16 mouse cellular contexts compared by ENCODE assay signal in genomic region chr2:68981756-68982409, GRCm38 (mm10).
DNase-seq lines count a peak whose midpoint lies in the region; ATAC-seq and TF ChIP-seq lines count a peak whose summit lies in the region.
"Had no signal": no experiment of that assay in that cellular context is flagged by ENCODE, and none has a peak within 500 bp of the region (broad histone marks: within the 10 kb centered on the region; RNA-seq: fewer than 3 reads in every experiment).

No protein-coding gene starts in this region.

- H3K36me3 ChIP-seq in intestine, embryonic 14.5 days (ENCODE audit: control insufficient read depth, insufficient read depth, low read length), result no peaks in the 10 kb centered on the region
- H3K36me3 ChIP-seq in intestine, postnatal 0 days (ENCODE audit: control insufficient read depth, insufficient read depth), result no peaks in the 10 kb centered on the region
- no peaks in the 10 kb centered on the region for H3K36me3 ChIP-seq in embryonic facial prominence, embryonic 12.5 days
- no peaks in the 10 kb centered on the region for H3K36me3 ChIP-seq in hindbrain, postnatal 0 days (ENCODE audit: insufficient read depth, low read length)
- H3K36me3 ChIP-seq: neural tube, embryonic 12.5 days had no signal

- H3K27ac ChIP-seq in intestine, embryonic 14.5 days (ENCODE audit: low read depth), result peak overlapping the region; percentile 51
- no peak overlapping the region for H3K27ac ChIP-seq in intestine, postnatal 0 days (ENCODE audit: low read depth, low read length)
- H3K27ac ChIP-seq in embryonic facial prominence, embryonic 12.5 days, result peak overlapping the region; percentile 25; the same call in 1 of the 2 replicates
- H3K27ac ChIP-seq in hindbrain, postnatal 0 days, result no peak overlapping the region
- 0 out of 2 replicates have a peak overlapping the region, but pooled peaks have one; percentile 20 for H3K27ac ChIP-seq in olfactory bulb, adult 2 months (ENCODE audit: insufficient read depth, low read depth, low read length)
- H3K27ac ChIP-seq: neural tube, embryonic 12.5 days had no signal

- WGBS in intestine, embryonic 14.5 days, result 36% methylated on average over 11 of the region's 11 CpGs
- WGBS in intestine, postnatal 0 days, result 52% methylated on average over 11 of the region's 11 CpGs
- 66% methylated on average over 11 of the region's 11 CpGs for WGBS in embryonic facial prominence, embryonic 12.5 days
- WGBS in hindbrain, postnatal 0 days, result 39% methylated on average over 11 of the region's 11 CpGs
- WGBS in olfactory bulb, adult 2 months, result 55% methylated on average over 11 of the region's 11 CpGs

- H3K9ac ChIP-seq in intestine, embryonic 14.5 days (ENCODE audit: low read length), result no peak overlapping the region
- no peak overlapping the region for H3K9ac ChIP-seq in intestine, postnatal 0 days (ENCODE audit: low read depth, low read length)
- no peak overlapping the region for H3K9ac ChIP-seq in embryonic facial prominence, embryonic 12.5 days
- H3K9ac ChIP-seq in hindbrain, postnatal 0 days (replicated peaks; ENCODE audit: low read length), result no peak overlapping the region
- H3K9ac ChIP-seq: neural tube, embryonic 12.5 days had no signal

- H3K9me3 ChIP-seq in intestine, embryonic 14.5 days (ENCODE audit: control insufficient read depth, low read length), result no peaks in the 10 kb centered on the region
- H3K9me3 ChIP-seq in intestine, postnatal 0 days (ENCODE audit: control insufficient read depth), result no peaks in the 10 kb centered on the region
- no peaks in the 10 kb centered on the region for H3K9me3 ChIP-seq in embryonic facial prominence, embryonic 12.5 days
- no peaks in the 10 kb centered on the region for H3K9me3 ChIP-seq in hindbrain, postnatal 0 days (ENCODE audit: low read length)
- H3K9me3 ChIP-seq: neural tube, embryonic 12.5 days had no signal

- peaks cover 19% of the 10 kb centered on the region for H3K4me1 ChIP-seq in intestine, embryonic 14.5 days (replicated peaks; ENCODE audit: control insufficient read depth, insufficient read depth, low read length)
- no peaks in the 10 kb centered on the region for H3K4me1 ChIP-seq in intestine, postnatal 0 days (replicated peaks; ENCODE audit: control insufficient read depth, insufficient read depth, low read length)
- peaks cover 24% of the 10 kb centered on the region for H3K4me1 ChIP-seq in embryonic facial prominence, embryonic 12.5 days
- H3K4me1 ChIP-seq in hindbrain, postnatal 0 days (ENCODE audit: insufficient read depth, low read length), result 0 out of 2 replicates have a peak, but pooled peaks cover 3% of the 10 kb centered on the region
- H3K4me1 ChIP-seq in olfactory bulb, adult 2 months (ENCODE audit: control insufficient read depth, insufficient read depth, low read length), result peaks cover 17% of the 10 kb centered on the region

- TF ChIP-seq CTCF in intestine, postnatal 0 days (IDR thresholded peaks at IDR 0.05; ENCODE audit: low read depth), result no peak
- TF ChIP-seq CTCF in hindbrain, postnatal 0 days (IDR thresholded peaks at IDR 0.05; ENCODE audit: low read depth), result no peak
- TF ChIP-seq CTCF in olfactory bulb, adult 2 months (IDR thresholded peaks at IDR 0.05; ENCODE audit: insufficient read depth, low read depth, low read length), result no peak

- no peaks in the 10 kb centered on the region for H3K27me3 ChIP-seq in intestine, embryonic 14.5 days (replicated peaks; ENCODE audit: control insufficient read depth, insufficient read depth, low read length)
- H3K27me3 ChIP-seq in intestine, postnatal 0 days (replicated peaks; ENCODE audit: control insufficient read depth, insufficient read depth, low read length), result no peaks in the 10 kb centered on the region
- no peaks in the 10 kb centered on the region for H3K27me3 ChIP-seq in embryonic facial prominence, embryonic 12.5 days
- no peaks in the 10 kb centered on the region for H3K27me3 ChIP-seq in hindbrain, postnatal 0 days (ENCODE audit: insufficient read depth, low read length)
- H3K27me3 ChIP-seq: CH12.LX; neural tube, embryonic 12.5 days had no signal

- no peak for TF ChIP-seq POLR2A in olfactory bulb, adult 2 months (IDR thresholded peaks at IDR 0.05; ENCODE audit: insufficient read depth, low read depth, low read length)

- peak overlapping the region; percentile 22; the same call in 1 of the 2 replicates for H3K4me2 ChIP-seq in intestine, embryonic 14.5 days (ENCODE audit: low read length)
- no peak overlapping the region for H3K4me2 ChIP-seq in intestine, postnatal 0 days (replicated peaks; ENCODE audit: low read depth)
- no peak overlapping the region for H3K4me2 ChIP-seq in embryonic facial prominence, embryonic 12.5 days (replicated peaks)
- H3K4me2 ChIP-seq in hindbrain, postnatal 0 days (ENCODE audit: low read depth, low read length), result no peak overlapping the region
- H3K4me2 ChIP-seq: neural tube, embryonic 12.5 days had no signal

- H3K4me3 ChIP-seq in intestine, embryonic 14.5 days (ENCODE audit: low read depth, low read length), result no peak overlapping the region
- no peak overlapping the region for H3K4me3 ChIP-seq in intestine, postnatal 0 days (ENCODE audit: low read depth, low read length)
- no peak overlapping the region for H3K4me3 ChIP-seq in embryonic facial prominence, embryonic 12.5 days
- no peak overlapping the region for H3K4me3 ChIP-seq in hindbrain, postnatal 0 days (ENCODE audit: low read length)
- H3K4me3 ChIP-seq in olfactory bulb, adult 2 months (ENCODE audit: insufficient read depth, low read depth, low read length), result no peak overlapping the region
- H3K4me3 ChIP-seq: neural tube, embryonic 12.5 days had no signal

- no peak for DNase-seq in intestine, embryonic 14.5 days (ENCODE audit: low spot score)
- DNase-seq in hindbrain, postnatal 0 days (ENCODE audit: low spot score), result no peak
- DNase-seq in ovary, postnatal 14 days (ENCODE audit: low spot score), result no peak
- no peak for DNase-seq in cerebellum, postnatal 10 days
- DNase-seq: adrenal gland, postnatal 36 days; heart, postnatal 14 days; kidney, adult 2 months; lung, adult 18-20 months; retina, postnatal 1 day; thymus, adult 18-20 months had no signal

- ATAC-seq in intestine, embryonic 14.5 days (replicated peaks; ENCODE audit: low FRiP score, low TSS enrichment, low read depth), result peak; percentile 34; the same call in 1 of the 2 replicates
- no peak for ATAC-seq in intestine, postnatal 0 days
- peak; percentile 18; the same call in 1 of the 2 replicates for ATAC-seq in embryonic facial prominence, embryonic 12.5 days (ENCODE audit: insufficient number of reproducible peaks, insufficient read depth, low FRiP score, low TSS enrichment)
- ATAC-seq in hindbrain, postnatal 0 days, result 0 out of 2 replicates have a peak, but pooled peaks have one; percentile 38
- ATAC-seq: activated CD4-positive, CD25-positive, alpha-beta regulatory T cell, adult 4 months had no signal

Comparison
In these comparisons a context has a peak if more than half of its experiments do, and no peak if none do; other contexts are left out.
1. H3K27ac ChIP-seq: peak in intestine, embryonic 14.5 days (single experiment), embryonic facial prominence, embryonic 12.5 days (single experiment) and olfactory bulb, adult 2 months (single experiment); none in intestine, postnatal 0 days (single experiment) and hindbrain, postnatal 0 days (single experiment).